Mouse (Mus musculus) CH12.LX (cell line): Measurements from ENCODE around the gene Zfhx3. TPM values are rescaled to one million over a fixed set of nuclear protein-coding genes. Genes with fewer than 3 reads are reported as not detected.

ENCODE experiments used
- DNase-seq: peaks from one replicate; pipeline ENCODE4 v3.0.0-alpha.2; 2013; ENCODE audit errors: extremely low read depth
- H3K27ac ChIP-seq: 2 replicates; pipeline ENCODE4 v1.5.1; 2012; ENCODE audit warnings: low read depth, mild to moderate bottlenecking, control low read depth, moderate library complexity; ENCODE audit not compliant: insufficient read depth
- H3K27me3 ChIP-seq: replicated peaks from 2 replicates; pipeline ENCODE3; 2012; ENCODE audit warnings: inconsistent platforms
- H3K36me3 ChIP-seq, 2 experiments: replicated peaks in 1 of 2; 2 replicates each; pipeline versions ENCODE3 to v1.6.1; 2012; ENCODE audit warnings: inconsistent platforms in 1 of 2, low read length in 1 of 2, mild to moderate bottlenecking in 1 of 2, mixed read lengths in 1 of 2, moderate library complexity in 1 of 2; ENCODE audit not compliant: control insufficient read depth in 1 of 2, insufficient read depth in 1 of 2
- H3K4me1 ChIP-seq, 2 experiments: 2 replicates each; pipeline ENCODE4 v1.6.1; 2012; ENCODE audit warnings: inconsistent platforms in 1 of 2, moderate library complexity in 1 of 2; ENCODE audit not compliant: insufficient read depth in 2 of 2, control insufficient read depth in 1 of 2
- H3K4me2 ChIP-seq: 2 replicates; pipeline ENCODE4 v1.6.1; 2012; ENCODE audit warnings: low read depth, mild to moderate bottlenecking, control low read depth; ENCODE audit not compliant: poor library complexity, insufficient read depth, severe bottlenecking
- H3K4me3 ChIP-seq, 3 experiments: fragments of 150-350 bp in 1 of 3; sonication (generic) in 1 of 3; replicated peaks in 1 of 3; 2 replicates each; pipeline versions ENCODE3 to v1.5.1; 2011 to 2012; ENCODE audit warnings: low read depth in 2 of 3, low read length in 2 of 3, mild to moderate bottlenecking in 2 of 3, moderate library complexity in 2 of 3, control low read depth in 1 of 3, improper control_type of control experiment in 1 of 3, inconsistent platforms in 1 of 3, mixed read lengths in 1 of 3; ENCODE audit not compliant: poor library complexity in 1 of 3
- H3K79me2 ChIP-seq: replicated peaks from 2 replicates; pipeline ENCODE4 v1.6.1; 2012; ENCODE audit warnings: mild to moderate bottlenecking, moderate library complexity; ENCODE audit not compliant: control insufficient read depth, poor library complexity, insufficient read depth, severe bottlenecking; ENCODE audit errors: extremely low read depth
- H3K9ac ChIP-seq: 2 replicates; pipeline ENCODE4 v1.6.1; 2012; ENCODE audit warnings: low read depth, mild to moderate bottlenecking, control low read depth, moderate library complexity; ENCODE audit not compliant: insufficient read depth
- H3K9me3 ChIP-seq: replicated peaks from 2 replicates; pipeline ENCODE3; 2012; ENCODE audit warnings: low read length, inconsistent platforms, mixed read lengths
- CHD1 ChIP-seq: IDR thresholded peaks from 2 replicates; pipeline ENCODE4 v1.6.1; 2012; ENCODE audit warnings: low read depth, low read length, improper control_type of control experiment, inconsistent platforms
- CTCF ChIP-seq, 2 experiments: IDR thresholded peaks in 1 of 2; conservative IDR thresholded peaks in 1 of 2; 2 replicates each; pipeline ENCODE4 v1.5.1; 2011 to 2012; ENCODE audit warnings: low read depth in 2 of 2, low read length in 2 of 2, improper control_type of control experiment in 1 of 2, inconsistent platforms in 1 of 2, mild to moderate bottlenecking in 1 of 2, moderate library complexity in 1 of 2
- ELF1 ChIP-seq: IDR thresholded peaks from 2 replicates; pipeline ENCODE4 v1.6.1; 2014; ENCODE audit warnings: low read depth, mild to moderate bottlenecking, inconsistent platforms, low read length, improper control_type of control experiment
- ETS1 ChIP-seq: conservative IDR thresholded peaks from 2 replicates; pipeline ENCODE4 v1.6.1; 2012; ENCODE audit warnings: low read depth, mild to moderate bottlenecking, inconsistent platforms, low read length, improper control_type of control experiment, moderate library complexity
- GABPA ChIP-seq: IDR thresholded peaks from 2 replicates; pipeline ENCODE4 v1.6.1; 2012; ENCODE audit warnings: low read depth, low read length, improper control_type of control experiment, inconsistent platforms; ENCODE audit not compliant: insufficient replicate concordance
- HCFC1 ChIP-seq: IDR thresholded peaks from 2 replicates; pipeline ENCODE4 v1.6.1; 2012; ENCODE audit warnings: low read depth, mild to moderate bottlenecking, inconsistent platforms, low read length, improper control_type of control experiment
- JUND ChIP-seq: conservative IDR thresholded peaks from 2 replicates; pipeline ENCODE4 v1.6.1; 2011; ENCODE audit warnings: low read depth, low read length, improper control_type of control experiment
- KAT2A ChIP-seq: IDR thresholded peaks from 2 replicates; pipeline ENCODE4 v1.6.1; 2012; ENCODE audit warnings: low read length, improper control_type of control experiment, inconsistent platforms; ENCODE audit not compliant: insufficient replicate concordance
- MEF2A ChIP-seq: IDR thresholded peaks from 2 replicates; pipeline ENCODE4 v1.6.1; 2014; ENCODE audit warnings: low read depth, mild to moderate bottlenecking, inconsistent platforms, low read length, improper control_type of control experiment, borderline replicate concordance
- MXI1 ChIP-seq: IDR thresholded peaks from 2 replicates; pipeline ENCODE4 v1.6.1; 2011; ENCODE audit warnings: mild to moderate bottlenecking, low read depth, low read length, improper control_type of control experiment
- NELFE ChIP-seq: IDR thresholded peaks from 2 replicates; pipeline ENCODE4 v1.6.1; 2011; ENCODE audit warnings: low read depth, low read length, improper control_type of control experiment
- PAX5 ChIP-seq: IDR thresholded peaks from 2 replicates; pipeline ENCODE4 v1.6.1; 2012; ENCODE audit warnings: low read length, inconsistent platforms, mixed read lengths
- POLR2AphosphoS2 ChIP-seq: IDR thresholded peaks from 2 replicates; pipeline ENCODE4 v1.6.1; 2011; ENCODE audit warnings: low read depth, low read length, improper control_type of control experiment
- RAD21 ChIP-seq: IDR thresholded peaks from 2 replicates; pipeline ENCODE4 v1.6.1; 2011; ENCODE audit warnings: low read depth, mild to moderate bottlenecking, low read length, improper control_type of control experiment, moderate library complexity
- RCOR1 ChIP-seq: conservative IDR thresholded peaks from 2 replicates; pipeline ENCODE4 v1.6.1; 2012; ENCODE audit warnings: low read depth, mild to moderate bottlenecking, inconsistent platforms, low read length, improper control_type of control experiment
- SIN3A ChIP-seq: IDR thresholded peaks from 2 replicates; pipeline ENCODE4 v1.6.1; 2012; ENCODE audit warnings: low read length, improper control_type of control experiment, inconsistent platforms
- SMC3 ChIP-seq: IDR thresholded peaks from 2 replicates; pipeline ENCODE4 v1.6.1; 2011; ENCODE audit warnings: low read depth, low read length, improper control_type of control experiment
- TBP ChIP-seq: conservative IDR thresholded peaks from 2 replicates; pipeline ENCODE4 v1.6.1; 2011; ENCODE audit warnings: low read depth, low read length, improper control_type of control experiment
- USF1 ChIP-seq: IDR thresholded peaks from 2 replicates; pipeline ENCODE4 v1.6.1; 2014; ENCODE audit warnings: low read depth, mild to moderate bottlenecking, inconsistent platforms, low read length, improper control_type of control experiment
- USF2 ChIP-seq: conservative IDR thresholded peaks from 2 replicates; pipeline ENCODE4 v1.6.1; 2011; ENCODE audit warnings: low read depth, low read length, improper control_type of control experiment
- ZC3H11A ChIP-seq: IDR thresholded peaks from 2 replicates; pipeline ENCODE4 v1.6.1; 2012; ENCODE audit warnings: low read depth, mild to moderate bottlenecking, inconsistent platforms, low read length, improper control_type of control experiment
- ZNF384 ChIP-seq: IDR thresholded peaks from 2 replicates; pipeline ENCODE4 v1.6.1; 2012; ENCODE audit warnings: low read depth, low read length, improper control_type of control experiment, inconsistent platforms
- dilution Hi-C: fragments of 300-500 bp; cut with MboI; formaldehyde crosslinking; loops from 2 replicates; pipeline ENCODE4 v1.14.3; 2020; ENCODE audit warnings: low sequenced_read_pairs; ENCODE audit not compliant: extremely low pct_unique_long_range_greater_than_20kb, extremely low pct_ligation_motif_present
- in situ Hi-C: fragments of 300-500 bp; cut with MboI; formaldehyde crosslinking; loops from 3 replicates; pipeline ENCODE4 v1.14.3; 2019; ENCODE audit warnings: low sequenced_read_pairs, low pct_ligation_motif_present, low pct_unique_long_range_greater_than_20kb, mixed read lengths
- polyA plus RNA-seq: library from polyadenylated mRNA; unstranded; fragments of >175 nt; gene quantifications from 2 replicates; pipeline ENCODE4 v1.2.1, GENCODE M21; 2012; ENCODE audit warnings: low read depth; ENCODE audit not compliant: insufficient read length
- total RNA-seq, 2 experiments: library from RNA; depleted of rRNA; stranded (reverse); fragments of 300-350 nt in 1 of 2; fragments of >200 nt in 1 of 2; gene quantifications; 2 replicates each; pipeline ENCODE4 v1.2.3; 2012 to 2014

The Zfhx3 gene
- total and polyA plus RNA-seq, 3 experiments: 0.05 to 0.76 (median 0.68) TPM

DNA sequence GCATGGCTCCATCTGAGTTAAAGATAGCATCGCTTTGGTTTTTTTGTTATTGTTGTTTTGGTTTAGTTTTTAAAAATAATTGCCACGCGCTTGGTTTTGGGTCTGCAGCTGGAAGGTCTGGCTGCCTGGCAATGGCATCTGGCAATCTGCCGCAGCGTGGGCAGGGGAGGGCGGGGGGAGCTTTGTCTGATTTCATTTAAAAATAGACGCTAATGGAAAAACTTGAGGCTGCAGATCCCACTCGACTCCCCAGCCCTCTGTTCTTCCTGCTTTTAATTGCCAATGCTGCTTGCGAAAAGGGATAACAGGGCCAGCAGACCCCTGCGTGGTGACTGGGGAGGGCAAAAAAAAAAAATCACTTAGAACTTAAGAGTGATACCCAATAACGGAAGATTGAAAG, 69.1 kb downstream of the Zfhx3 start:
- Histone ChIP-seq H3K4me2 (no peak overlapping the region), H3K27ac (no peak overlapping the region), H3K27me3 (no peaks in the 10 kb centered on the region), H3K36me3 (no peaks in the 10 kb centered on the region), H3K4me1 (0 out of 4 replicates have a peak, but pooled peaks cover 0 to 2% of the 10 kb centered on the region in 2 experiments), H3K4me3 (no peak overlapping the region), H3K79me2 (no peaks in the 10 kb centered on the region), H3K9ac (no peak overlapping the region), H3K9me3 (no peaks in the 10 kb centered on the region)
- no peak for TF ChIP-seq USF2
- no peak for TF ChIP-seq MXI1
- no peak for TF ChIP-seq HCFC1
- TF ChIP-seq MEF2A: no peak
- TF ChIP-seq ETS1: no peak
- no peak for TF ChIP-seq GABPA
- TF ChIP-seq RAD21: no peak
- TF ChIP-seq JUND: no peak
- no peak for TF ChIP-seq ZNF384
- no peak for TF ChIP-seq TBP
- no peak for TF ChIP-seq NELFE
- in situ Hi-C loops: no loop called here
- DNase-seq: no peak
- dilution Hi-C loops: no loop called here

DNA sequence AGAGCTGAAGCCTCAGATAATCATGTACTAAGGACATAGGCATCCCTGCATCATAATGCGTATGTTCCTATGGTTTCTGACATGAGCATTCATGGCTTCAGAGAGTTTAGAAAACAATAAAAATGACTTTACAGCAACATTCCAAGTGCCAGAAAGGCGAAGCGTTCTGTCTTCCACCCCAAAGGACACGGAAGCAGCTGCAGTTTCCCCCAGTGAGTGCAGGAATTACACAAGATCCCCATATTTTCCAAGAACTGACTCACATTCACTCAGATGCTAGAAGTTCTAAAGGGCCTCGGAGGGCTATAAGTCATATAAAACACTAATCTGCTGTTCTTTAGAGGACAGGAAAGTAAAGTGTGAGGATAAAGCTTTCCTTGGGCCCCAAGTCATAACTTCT, 75.3 kb downstream of the Zfhx3 start:
- Histone ChIP-seq H3K4me1 (peaks cover 0 to 7% of the 10 kb centered on the region in 2 experiments; a peak in 1 of 4 replicates), H3K4me2 (no peak overlapping the region), H3K79me2 (no peaks in the 10 kb centered on the region), H3K27ac (no peak overlapping the region), H3K36me3 (no peaks in the 10 kb centered on the region), H3K9me3 (no peaks in the 10 kb centered on the region), H3K4me3 (no peak overlapping the region), H3K27me3 (no peaks in the 10 kb centered on the region), H3K9ac (no peak overlapping the region)
- DNase-seq: no peak
- dilution Hi-C loops: no loop called here
- in situ Hi-C loops: no loop called here
- no peak for TF ChIP-seq SIN3A
- TF ChIP-seq CTCF (conservative IDR thresholded peaks at IDR 0.05 in 1 of 2, IDR thresholded peaks at IDR 0.05 in 1 of 2; ENCODE audit: low read depth in 2 of 2, low read length in 2 of 2): no peak
- TF ChIP-seq ELF1: no peak
- TF ChIP-seq GABPA: no peak
- no peak for TF ChIP-seq KAT2A

DNA sequence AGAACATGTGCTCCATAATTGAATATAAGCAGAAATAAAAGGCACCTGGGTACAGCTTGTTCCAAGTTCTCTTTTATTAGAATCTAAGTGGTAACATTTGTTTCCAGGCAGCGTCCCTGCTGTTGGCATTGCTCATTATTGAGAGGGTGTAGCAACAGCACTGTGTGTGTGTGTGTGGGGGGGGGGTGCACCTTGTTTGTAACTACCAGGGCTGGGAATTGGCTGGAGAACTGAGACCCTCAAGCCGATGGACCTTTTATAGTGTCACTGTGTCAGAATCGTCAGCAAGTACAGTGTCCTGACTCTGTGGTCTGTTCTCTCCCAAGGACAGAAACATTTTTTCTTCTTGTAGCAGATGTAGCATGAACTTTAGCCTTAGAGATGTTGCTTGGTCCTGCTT, 77.2 kb downstream of the Zfhx3 start:
- H3K9ac ChIP-seq: no peak overlapping the region
- no peak overlapping the region for H3K4me3 ChIP-seq
- H3K27me3 ChIP-seq: no peaks in the 10 kb centered on the region
- H3K4me2 ChIP-seq: no peak overlapping the region
- in situ Hi-C loops: no loop called here
- no peaks in the 10 kb centered on the region for H3K9me3 ChIP-seq
- H3K27ac ChIP-seq: no peak overlapping the region
- dilution Hi-C loops: no loop called here
- TF ChIP-seq RCOR1: no peak
- TF ChIP-seq PAX5: no peak
- TF ChIP-seq USF2: no peak
- TF ChIP-seq USF1: no peak
- TF ChIP-seq POLR2AphosphoS2: no peak
- no peak for TF ChIP-seq JUND
- no peak for TF ChIP-seq ZC3H11A
- TF ChIP-seq CHD1: no peak
- no peak for TF ChIP-seq MEF2A
- no peak for TF ChIP-seq ZNF384
- no peak for TF ChIP-seq HCFC1
- TF ChIP-seq SMC3: no peak
- H3K36me3 ChIP-seq: no peaks in the 10 kb centered on the region
- peaks cover 0 to 7% of the 10 kb centered on the region in 2 experiments; a peak in 1 of 4 replicates for H3K4me1 ChIP-seq
- H3K79me2 ChIP-seq: no peaks in the 10 kb centered on the region
- DNase-seq: no peak
